Mouse (Mus musculus): ENCODE measurements around the gene Amt.
"Not testable (repeated sequence)": the region's sequence is repeated elsewhere in the genome, so short reads cannot be mapped to it uniquely, and the experiment has no call there.

Gene Amt

GRCm38 (mm10) chr9:108280071-108280828, 16.4 kb upstream of the Amt start:
- DNase-seq (ENCODE audit: low spot score in 2 of 2) = no peak

GRCm38 (mm10) chr9:108284410-108284809, 12.2 kb upstream of the Amt start:
- DNase-seq (ENCODE audit: low spot score in 2 of 2) = peak in 1 of 2 experiments; percentile 57

GRCm38 (mm10) chr9:108287526-108288238, 9.0 kb upstream of the Amt start:
- DNase-seq (ENCODE audit: low spot score in 2 of 2) = not testable (repeated sequence)

- no peak for DNase-seq (ENCODE audit: low spot score in 2 of 2)
Observed at GRCm38 (mm10) chr9:108289347-108289746, 7.3 kb upstream of the Amt start.

DNA sequence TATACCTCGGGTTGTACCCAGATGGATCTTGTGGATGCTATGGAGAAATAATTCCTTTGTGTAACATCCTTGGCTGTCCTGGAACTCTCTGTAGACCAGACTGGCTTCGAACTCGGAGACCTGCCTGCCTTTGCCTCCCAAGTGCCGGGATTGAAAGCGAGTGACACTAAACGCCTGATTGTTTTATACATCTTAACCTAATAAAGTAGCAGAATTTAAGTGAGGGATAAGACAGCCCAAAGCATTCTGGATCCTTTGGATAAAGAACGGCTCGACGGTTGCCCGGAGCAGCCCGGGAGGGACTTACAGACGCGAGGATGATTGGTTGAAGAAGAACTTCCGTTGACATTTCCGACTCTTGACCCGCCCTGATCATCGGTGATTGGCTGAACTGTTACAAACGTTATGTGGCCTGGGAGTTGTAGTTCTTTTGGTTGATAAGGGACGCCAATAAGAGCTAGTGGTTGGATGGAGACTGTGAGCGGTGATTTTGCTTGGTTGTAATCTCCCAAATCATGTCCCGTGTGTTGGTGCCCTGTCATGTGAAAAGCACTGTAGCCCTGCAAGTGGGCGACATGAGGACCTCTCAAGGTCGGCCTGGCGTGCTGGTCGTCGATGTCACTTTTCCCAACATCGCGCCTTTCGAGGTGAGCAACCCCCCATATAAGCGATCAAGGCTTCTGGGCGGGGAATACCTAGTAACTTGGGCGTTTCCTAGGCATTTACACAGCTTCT, 6.5 kb upstream of the Amt start, which contains the start of gene Nicn1:
Gene Nicn1, plus strand, starts transcription at position 414 of the 735 bp plus-strand sequence.
- DNase-seq (ENCODE audit: low spot score in 2 of 2) = peak; percentile 92 to 96

DNA sequence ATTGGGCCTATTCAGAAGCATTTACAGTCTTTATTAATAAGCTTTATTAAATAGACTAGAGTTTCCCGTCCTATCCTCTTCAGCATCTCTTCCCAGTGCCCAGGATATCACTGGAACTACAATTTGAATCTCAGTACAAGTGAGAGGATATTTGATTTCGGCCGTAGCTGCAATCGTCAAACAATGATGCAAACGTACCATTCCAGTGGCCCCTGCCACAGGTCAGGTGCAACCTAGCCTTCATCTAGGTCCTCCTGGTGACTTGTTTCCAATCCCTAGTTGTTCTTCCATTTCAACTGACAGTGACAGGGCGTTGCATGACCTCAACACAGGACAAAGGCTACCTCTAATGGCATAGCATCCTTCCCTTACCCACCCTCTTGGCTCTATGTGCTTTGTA, 5.9 kb upstream of the Amt start:
- no peak for DNase-seq (ENCODE audit: low spot score in 2 of 2)

- no peak for DNase-seq (ENCODE audit: low spot score in 2 of 2)
Observed at GRCm38 (mm10) chr9:108301853-108302252, 5.2 kb downstream of the Amt start.

- no peak for DNase-seq (ENCODE audit: low spot score in 2 of 2)
Observed at GRCm38 (mm10) chr9:108304716-108305115, 8.1 kb downstream of the Amt start.

DNA sequence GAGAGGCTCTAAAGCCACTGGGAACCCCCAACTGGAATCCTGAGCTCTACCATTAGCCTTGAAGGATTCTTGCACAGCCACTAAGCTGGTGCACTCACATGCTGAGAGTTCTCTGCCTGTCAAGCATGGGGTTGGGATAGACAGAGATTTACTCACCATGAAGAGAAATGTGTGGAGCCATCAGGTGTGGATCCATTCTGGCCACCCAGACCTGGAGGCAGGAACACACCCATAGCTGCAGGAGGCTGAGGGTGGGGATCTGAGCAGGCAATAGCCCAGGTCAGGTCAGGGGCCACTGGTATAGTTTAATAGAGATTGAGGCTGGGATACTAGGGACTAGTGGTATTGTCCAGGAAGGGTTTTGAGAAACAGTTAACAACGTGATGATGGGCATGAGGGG, 8.5 kb downstream of the Amt start:
- peak in 1 of 2 experiments; percentile 16 for DNase-seq (ENCODE audit: low spot score in 2 of 2)

DNA sequence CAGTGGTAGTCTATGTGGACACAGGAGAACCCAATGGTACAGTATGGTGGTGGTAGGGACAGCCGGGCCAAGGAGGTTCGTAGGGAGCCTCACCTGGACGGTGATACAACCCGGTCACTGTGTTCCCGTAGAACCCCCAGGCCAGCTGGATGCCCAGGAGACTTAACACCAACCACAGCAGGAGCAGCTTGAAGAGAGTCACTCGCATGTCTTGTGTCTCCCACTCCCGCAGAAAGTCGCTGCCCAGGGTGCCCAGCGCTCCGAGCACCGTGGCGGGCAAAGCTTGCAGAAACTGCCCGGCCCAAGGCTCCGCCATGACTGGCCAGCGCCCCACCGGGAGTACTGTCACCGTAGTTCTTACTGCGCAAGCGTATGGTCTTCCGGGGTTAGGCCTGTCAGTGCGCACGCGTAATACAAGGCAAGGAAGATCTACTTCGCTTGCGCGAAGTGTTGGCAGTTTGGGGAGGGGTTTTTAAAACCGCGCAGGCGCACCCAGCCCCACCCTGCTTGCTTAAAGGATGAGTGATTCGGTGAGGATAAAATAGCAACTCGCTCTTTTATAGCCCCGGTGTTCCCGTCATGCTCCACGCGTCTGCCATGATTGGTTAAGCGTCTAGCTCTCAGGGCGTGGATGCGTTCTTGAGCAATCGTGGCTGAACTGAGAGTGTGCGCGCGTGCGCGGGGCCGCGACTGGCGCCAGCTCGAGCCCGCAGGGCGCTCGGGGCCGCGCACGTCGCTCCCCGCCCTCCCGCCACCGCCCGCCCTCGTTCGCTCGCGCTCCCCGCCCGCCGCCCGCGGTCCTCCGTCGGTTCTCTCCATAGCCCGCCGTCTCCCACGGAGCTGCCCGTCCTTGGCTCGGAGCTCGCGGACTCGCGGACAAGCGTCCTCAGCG, 9.2 kb downstream of the Amt start, which contains the start of the genes Rhoa and Tcta:
Gene Rhoa, plus strand, starts transcription at position 501 of the 892 bp plus-strand sequence.
Gene Tcta, minus strand, starts transcription at position 532 of the 892 bp plus-strand sequence.
- DNase-seq (ENCODE audit: low spot score in 2 of 2) = peak; percentile 98 to 100

DNA sequence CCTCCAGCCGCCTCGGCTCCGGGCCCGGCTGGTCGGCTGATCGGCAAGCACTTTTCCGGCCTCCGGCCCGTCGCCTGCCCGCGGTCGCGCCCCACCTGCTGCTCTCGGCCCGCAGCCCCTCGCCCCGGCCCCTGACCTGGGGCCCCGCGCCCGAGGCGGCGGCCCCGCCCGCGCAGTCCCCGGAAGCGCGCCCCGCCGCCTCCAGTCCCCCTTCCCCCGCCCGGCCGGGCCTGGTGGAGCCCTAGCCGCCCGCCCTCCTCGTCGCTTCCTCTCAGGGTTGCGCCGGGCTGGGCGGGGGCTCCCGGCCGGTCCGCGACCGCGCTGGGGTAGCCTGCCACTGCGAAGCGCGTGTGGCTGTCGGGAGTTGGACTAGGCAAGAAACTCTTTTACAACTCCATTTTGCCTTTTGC, 9.9 kb downstream of the Amt start:
- DNase-seq (ENCODE audit: low spot score in 2 of 2) = no peak

- DNase-seq (ENCODE audit: low spot score in 2 of 2) = no peak
Observed at GRCm38 (mm10) chr9:108307021-108307807, 10.6 kb downstream of the Amt start.

DNA sequence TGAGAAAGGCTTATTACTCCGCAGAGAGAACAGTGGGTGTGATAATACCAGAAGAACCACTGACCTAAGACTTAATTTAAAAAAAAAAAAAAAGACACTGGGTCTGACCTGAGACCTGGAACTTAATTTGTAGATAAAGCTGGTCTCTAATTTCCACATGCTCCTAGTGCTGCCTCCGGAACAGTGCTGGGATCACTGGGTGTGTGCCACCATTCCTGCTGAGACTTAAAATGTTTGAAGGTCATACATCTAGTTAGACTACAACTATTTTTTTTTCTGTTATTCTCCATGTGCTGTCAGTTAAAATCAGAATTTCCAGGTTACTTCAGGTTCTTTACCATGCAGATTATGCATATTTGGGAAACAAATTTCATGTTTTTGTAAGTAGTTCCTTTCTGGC, 11.5 kb downstream of the Amt start:
- no peak for DNase-seq (ENCODE audit: low spot score in 2 of 2)

DNA sequence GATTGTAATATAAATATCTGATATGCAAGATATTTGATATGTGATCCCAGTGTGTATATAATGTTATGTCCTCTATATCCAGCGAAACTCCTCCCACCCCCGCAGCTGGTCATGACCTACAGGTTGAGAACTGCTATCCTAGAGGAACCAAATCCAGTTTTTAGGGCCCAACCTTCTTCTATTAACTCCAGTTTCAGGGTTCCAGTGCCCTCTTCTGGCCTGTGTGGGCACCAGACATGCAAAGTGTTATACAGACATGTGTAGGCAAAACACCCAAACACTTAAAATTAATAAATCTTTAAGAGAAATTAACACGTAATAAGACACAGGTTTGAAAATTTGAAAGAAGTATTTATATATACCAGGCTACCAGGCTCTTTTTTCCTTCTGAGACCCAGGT, 20.9 kb downstream of the Amt start:
- no peak for DNase-seq (ENCODE audit: low spot score in 2 of 2)

- no peak for DNase-seq (ENCODE audit: low spot score in 2 of 2)
Observed at GRCm38 (mm10) chr9:108318462-108318861, 21.8 kb downstream of the Amt start.

DNA sequence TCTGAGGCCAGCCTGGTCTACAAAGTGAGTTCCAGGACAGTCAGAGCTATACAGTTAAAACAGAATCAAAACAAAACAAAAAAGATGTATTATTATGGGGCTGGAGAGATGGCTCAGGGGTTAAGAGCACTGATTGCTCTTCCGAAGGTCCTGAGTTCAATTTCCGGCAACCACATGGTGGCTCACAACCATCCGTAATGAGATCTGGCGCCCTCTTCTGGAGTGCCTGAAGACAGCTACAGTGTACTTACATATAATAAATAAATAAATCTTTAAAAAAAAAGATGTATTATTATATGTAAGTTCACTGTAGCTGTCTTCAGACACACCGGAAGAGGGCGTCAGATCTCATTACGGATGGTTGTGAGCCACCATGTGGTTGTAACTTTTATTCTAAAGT, 25.4 kb downstream of the Amt start:
- not testable (repeated sequence) for DNase-seq (ENCODE audit: low spot score in 2 of 2)

GRCm38 (mm10) chr9:108324784-108325183, 28.1 kb downstream of the Amt start:
- no peak for DNase-seq (ENCODE audit: low spot score in 2 of 2)

DNA sequence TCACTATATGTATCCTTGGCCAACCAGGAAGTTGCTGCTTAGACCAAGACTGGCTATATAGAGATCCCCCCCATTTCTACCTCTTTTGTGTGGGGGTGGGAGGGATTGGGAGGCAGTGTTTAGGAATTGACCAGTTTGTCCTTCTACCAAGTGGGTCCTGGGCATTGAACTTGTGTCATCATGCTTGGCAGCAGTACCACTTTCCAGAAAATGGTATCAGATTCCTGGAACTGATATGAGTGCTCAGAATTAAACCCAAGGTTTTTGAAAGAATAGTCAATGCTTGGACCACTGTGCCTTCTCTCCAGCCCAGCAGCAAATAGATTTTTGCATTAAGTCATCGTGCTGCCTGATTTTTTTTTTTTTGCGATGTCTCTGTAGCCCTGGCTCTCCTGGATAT, 29.2 kb downstream of the Amt start:
- DNase-seq (ENCODE audit: low spot score in 2 of 2) = no peak

GRCm38 (mm10) chr9:108337848-108338550, 41.3 kb downstream of the Amt start:
- DNase-seq (ENCODE audit: low spot score in 2 of 2) = no peak

DNA sequence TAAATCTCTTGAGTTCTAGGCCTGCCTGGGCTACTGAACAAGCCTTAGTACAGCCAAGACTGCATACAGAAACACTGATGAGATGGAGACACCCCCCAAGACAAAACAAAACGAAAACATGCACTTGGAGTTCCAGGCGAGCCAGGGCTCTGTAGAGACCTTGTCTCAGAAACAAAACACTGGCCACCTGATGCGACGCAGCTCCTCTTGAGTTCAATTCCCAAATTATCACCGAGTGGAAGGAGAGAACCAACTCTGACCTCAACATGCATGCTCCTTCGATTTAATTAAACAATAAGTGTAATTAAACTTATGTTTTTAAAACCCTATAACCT, 41.9 kb downstream of the Amt start:
- DNase-seq (ENCODE audit: low spot score in 2 of 2) = no peak
